Mouse (Mus musculus) cortical plate, adult 2 months (tissue): Measurements from ENCODE around the gene Chd6.

ENCODE experiments used
- CTCF ChIP-seq: fragments of 200-500 bp; IDR thresholded peaks from 2 replicates; pipeline ENCODE4 v1.5.1; 2011; ENCODE audit warnings: mild to moderate bottlenecking, control low read depth, low read length; ENCODE audit not compliant: insufficient read depth; ENCODE audit errors: extremely low read depth
- POLR2A ChIP-seq: fragments of 200-500 bp; IDR thresholded peaks from 2 replicates; pipeline ENCODE4 v1.6.1; 2011; ENCODE audit warnings: mild to moderate bottlenecking, low read length, control low read depth; ENCODE audit not compliant: insufficient read depth; ENCODE audit errors: extremely low read depth

GRCm38 (mm10) chr2:160934451-160934850 lies 174.4 kb downstream of the Chd6 start:
- no peak for TF ChIP-seq CTCF
- no peak for TF ChIP-seq POLR2A
